Mouse (Mus musculus): ENCODE results near the gene Epha8. TPM values are rescaled to one million over a fixed set of nuclear protein-coding genes. Genes with fewer than 3 reads are reported as not detected.

The Epha8 gene
- polyA plus RNA-seq, 1 experiment from 2014 or later, result 0.10 TPM

DNA sequence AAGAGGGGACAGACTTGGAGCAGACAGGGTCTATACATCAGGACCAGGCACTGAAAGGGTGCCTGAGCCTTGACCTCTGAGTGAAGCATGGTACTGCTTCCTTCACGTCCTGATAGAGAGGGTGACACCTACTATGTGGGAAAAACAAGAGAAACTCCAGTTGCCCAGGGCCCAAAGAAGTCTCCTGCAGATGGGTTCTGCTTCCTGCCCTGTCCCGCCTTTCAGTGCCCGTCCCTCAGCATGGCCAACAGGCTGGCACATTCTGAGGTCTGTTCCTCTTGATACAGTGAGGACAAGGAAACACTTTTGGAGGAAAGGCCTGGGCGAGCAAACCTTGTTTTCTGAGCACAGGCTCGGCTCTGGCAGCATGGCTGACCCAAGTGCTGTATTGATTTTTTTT is 68.9 kb downstream of the Epha8 start:
- no peak overlapping the region for H3K4me2 ChIP-seq (replicated peaks; ENCODE audit: low read depth)
- H3K36me3 ChIP-seq (ENCODE audit: control insufficient read depth, insufficient read depth), result no peaks in the 10 kb centered on the region
- WGBS, result 63% methylated on average over 5 of the region's 5 CpGs
- no peak for TF ChIP-seq CTCF (IDR thresholded peaks at IDR 0.05; ENCODE audit: low read depth)
- H3K27ac ChIP-seq (ENCODE audit: low read depth, low read length), result no peak overlapping the region
- H3K4me3 ChIP-seq (ENCODE audit: low read depth, low read length), result no peak overlapping the region
- no peaks in the 10 kb centered on the region for H3K27me3 ChIP-seq (replicated peaks; ENCODE audit: control insufficient read depth, insufficient read depth, low read length)
- no peak for ATAC-seq
- H3K4me1 ChIP-seq (replicated peaks; ENCODE audit: control insufficient read depth, insufficient read depth, low read length), result no peaks in the 10 kb centered on the region
- no peak overlapping the region for H3K9ac ChIP-seq (ENCODE audit: low read depth, low read length)
- no peaks in the 10 kb centered on the region for H3K9me3 ChIP-seq (ENCODE audit: control insufficient read depth)

DNA sequence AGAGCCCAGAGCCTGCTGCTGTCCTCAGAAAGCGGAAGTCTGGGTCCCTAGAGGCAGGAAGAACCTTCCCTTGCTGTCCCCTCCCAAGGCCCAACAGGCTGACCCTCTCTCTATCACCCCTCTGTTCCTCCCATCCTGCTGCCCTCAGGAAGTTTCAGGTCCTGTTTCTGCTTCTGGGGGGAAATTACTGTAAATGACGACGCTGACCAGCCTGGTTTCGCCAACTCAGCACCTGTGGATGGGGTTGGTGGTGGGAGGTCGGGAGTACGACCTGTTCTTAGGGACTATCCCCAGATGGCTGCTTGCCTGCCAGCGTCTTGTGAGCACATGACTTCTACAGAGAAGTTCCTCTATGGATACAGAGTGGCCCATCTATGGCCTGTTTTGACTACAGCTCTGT is 70.5 kb downstream of the Epha8 start, which contains the start of gene C1qb:
C1qb (minus strand) TSS at position 87 of the 400 bp plus-strand sequence.
- Histone ChIP-seq H3K9me3 (ENCODE audit: control insufficient read depth) (no peaks in the 10 kb centered on the region), H3K27me3 (replicated peaks; ENCODE audit: control insufficient read depth, insufficient read depth, low read length) (no peaks in the 10 kb centered on the region), H3K27ac (ENCODE audit: low read depth, low read length) (no peak within 1 kb of the TSS), H3K4me3 (ENCODE audit: low read depth, low read length) (no peak within 1 kb of the TSS), H3K4me1 (replicated peaks; ENCODE audit: control insufficient read depth, insufficient read depth, low read length) (no peaks in the 10 kb centered on the region), H3K36me3 (ENCODE audit: control insufficient read depth, insufficient read depth) (no peaks in the 10 kb centered on the region), H3K4me2 (replicated peaks; ENCODE audit: low read depth) (no peak within 1 kb of the TSS), H3K9ac (ENCODE audit: low read depth, low read length) (no peak within 1 kb of the TSS)
- TF ChIP-seq CTCF (IDR thresholded peaks at IDR 0.05; ENCODE audit: low read depth), result no peak
- ATAC-seq, result no peak
- WGBS, result 75% methylated on average over 7 of the region's 7 CpGs

Other genes with a start within 250 kb of the Epha8 start
- gene Ephb2, start 120.8 kb downstream of the Epha8 start, polyA plus RNA-seq (2015; fragmentation: Nextera tagmentation; extraction: Ambion mirVana), result 5.7 TPM in 2 replicates
- gene C1qb, start 70.6 kb downstream of the Epha8 start, polyA plus RNA-seq (2015; fragmentation: Nextera tagmentation; extraction: Ambion mirVana), result 67.7 and 71.4 TPM in 2 replicates
- gene C1qc, start 63.8 kb downstream of the Epha8 start, polyA plus RNA-seq (2015; fragmentation: Nextera tagmentation; extraction: Ambion mirVana), result 42.5 and 42.9 TPM in 2 replicates
- 44.8 and 48.0 TPM in 2 replicates for gene C1qa, start 58.0 kb downstream of the Epha8 start, polyA plus RNA-seq (2015; fragmentation: Nextera tagmentation; extraction: Ambion mirVana)
- 0.85 and 1.4 TPM in 2 replicates for gene Zbtb40, start 92.0 kb upstream of the Epha8 start, polyA plus RNA-seq (2015; fragmentation: Nextera tagmentation; extraction: Ambion mirVana)